Mouse (Mus musculus) T-cell, adult 2 months (primary cell): ENCODE results near the gene Esrrg.

ENCODE experiments used
- DNase-seq: peaks from one replicate; pipeline ENCODE4 v3.0.0; 2022; ENCODE audit warnings: low spot score

The Esrrg gene

GRCm38 (mm10) chr1:187608261-187608921, at the start of gene Esrrg:
TSS of gene Esrrg (plus strand) at chr1:187608791.
- no peak for DNase-seq

GRCm38 (mm10) chr1:187583982-187584381, 24.6 kb upstream of the Esrrg start:
- DNase-seq: no peak

- DNase-seq: no peak
Measured at GRCm38 (mm10) chr1:187586541-187587075, 22.0 kb upstream of the Esrrg start.

- DNase-seq: no peak
Measured at GRCm38 (mm10) chr1:187602942-187603341, 5.6 kb upstream of the Esrrg start.

- no peak for DNase-seq
Measured at GRCm38 (mm10) chr1:187604063-187604484, 4.5 kb upstream of the Esrrg start.

- no peak for DNase-seq
Measured at GRCm38 (mm10) chr1:187604691-187605310, 3.8 kb upstream of the Esrrg start.

GRCm38 (mm10) chr1:187605391-187606270, 3.0 kb upstream of the Esrrg start:
- DNase-seq: no peak

GRCm38 (mm10) chr1:187606271-187607040, 2.1 kb upstream of the Esrrg start:
- no peak for DNase-seq

GRCm38 (mm10) chr1:187607065-187608047, 1.2 kb upstream of the Esrrg start:
- no peak for DNase-seq

- DNase-seq: no peak
Measured at GRCm38 (mm10) chr1:187609021-187609852, 646 bp downstream of the Esrrg start.

- no peak for DNase-seq
Measured at GRCm38 (mm10) chr1:187609853-187610230, 1.3 kb downstream of the Esrrg start.

- DNase-seq: no peak
Measured at GRCm38 (mm10) chr1:187610336-187610948, 1.9 kb downstream of the Esrrg start.

- no peak for DNase-seq
Measured at GRCm38 (mm10) chr1:187611925-187612324, 3.3 kb downstream of the Esrrg start.

GRCm38 (mm10) chr1:187613277-187613676, 4.7 kb downstream of the Esrrg start:
- no peak for DNase-seq

GRCm38 (mm10) chr1:187623981-187624380, 15.4 kb downstream of the Esrrg start:
- DNase-seq: no peak

GRCm38 (mm10) chr1:187630361-187630760, 21.8 kb downstream of the Esrrg start:
- DNase-seq: no peak

- no peak for DNase-seq
Measured at GRCm38 (mm10) chr1:187631486-187631885, 22.9 kb downstream of the Esrrg start.

- DNase-seq: no peak
Measured at GRCm38 (mm10) chr1:187645258-187645657, 36.7 kb downstream of the Esrrg start.

GRCm38 (mm10) chr1:187648551-187648950, 40.0 kb downstream of the Esrrg start:
- no peak for DNase-seq
